Mouse (Mus musculus): Measurements from ENCODE around the gene Olfr1123.

GRCm38 (mm10) chr2:87461769-87462168 is 45.3 kb downstream of the Olfr1123 start:
- TF ChIP-seq POLR2AphosphoS5 (IDR thresholded peaks at IDR 0.05; ENCODE audit: borderline replicate concordance, low read depth, low read length) (no peak), POLR2A (IDR thresholded peaks at IDR 0.05; ENCODE audit: control insufficient read depth in 1 of 2, insufficient read depth in 1 of 2, low read depth in 1 of 2, low read length in 2 of 2, poor library complexity in 1 of 2) (no peak), CHD2 (IDR thresholded peaks at IDR 0.05; ENCODE audit: low read length) (no peak), E2F4 (IDR thresholded peaks at IDR 0.05; ENCODE audit: borderline replicate concordance, low read depth, low read length) (no peak), CTCF (IDR thresholded peaks at IDR 0.05 in 2 of 3, conservative IDR thresholded peaks at IDR 0.05 in 1 of 3; ENCODE audit: control insufficient read depth in 1 of 3, insufficient read depth in 1 of 3, low read depth in 2 of 3, low read length in 3 of 3, poor library complexity in 1 of 3, severe bottlenecking in 1 of 3) (no peak)
